Mouse (Mus musculus): ENCODE results near the gene Zfp683. TPM values are rescaled to one million over a fixed set of nuclear protein-coding genes. Genes with fewer than 3 reads are reported as not detected.

Zfp683 gene
- total RNA-seq, 1 experiment, result not detected

DNA sequence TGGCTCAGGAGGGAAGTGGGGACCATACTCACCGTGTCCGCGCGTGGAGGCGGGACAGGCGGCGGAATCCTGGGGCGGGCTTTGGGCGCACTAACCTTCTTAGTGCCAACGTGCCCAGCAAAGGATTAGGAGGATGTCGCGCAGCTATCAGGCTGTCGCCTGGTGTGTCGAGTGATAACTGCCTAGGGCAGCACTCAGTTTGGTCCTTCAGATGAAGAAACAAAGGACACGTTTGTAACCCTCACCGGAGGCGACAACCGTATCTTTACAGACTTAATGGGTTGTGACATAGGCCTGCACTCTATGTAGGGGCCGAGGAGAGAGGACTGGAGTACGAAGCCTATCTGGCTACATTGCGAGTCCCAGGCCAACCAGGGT lies 49.1 kb downstream of the Zfp683 start:
- Histone ChIP-seq H3K9me3 (ENCODE audit: control insufficient read depth, insufficient read depth, low read depth, low read length) (no peaks in the 10 kb centered on the region), H3K4me3 (ENCODE audit: insufficient read depth in 1 of 2, low read depth in 1 of 2, low read length in 2 of 2, poor library complexity in 1 of 2, severe bottlenecking in 1 of 2) (peak overlapping the region; percentile 83 to 86), H3K27ac (ENCODE audit: insufficient read depth, low read depth, low read length, poor library complexity, severe bottlenecking) (no peak overlapping the region), H3K9ac (ENCODE audit: insufficient read depth, low read depth, low read length, poor library complexity, severe bottlenecking) (peak overlapping the region; percentile 80), H3K36me3 (ENCODE audit: control insufficient read depth, insufficient read depth, low read length, poor library complexity, severe bottlenecking) (no peaks in the 10 kb centered on the region), H3K4me1 (ENCODE audit: control insufficient read depth in 2 of 2, insufficient read depth in 2 of 2, low read length in 2 of 2, poor library complexity in 1 of 2) (peaks cover 3 to 9% of the 10 kb centered on the region in 2 experiments; a peak in 2 of 4 replicates)
- DNase-seq (ENCODE audit: low read depth, low spot score), result no peak
- no peak for TF ChIP-seq HCFC1 (IDR thresholded peaks at IDR 0.05; ENCODE audit: borderline replicate concordance, insufficient read depth, low read length)
- TF ChIP-seq ZNF384 (IDR thresholded peaks at IDR 0.05; ENCODE audit: low read depth, low read length), result no peak
- no peak for TF ChIP-seq ZC3H11A (IDR thresholded peaks at IDR 0.05; ENCODE audit: borderline replicate concordance, low read depth, low read length)
- TF ChIP-seq MAFK (IDR thresholded peaks at IDR 0.05; ENCODE audit: insufficient read depth, low read depth, low read length), result no peak
- no peak for TF ChIP-seq CHD2 (IDR thresholded peaks at IDR 0.05; ENCODE audit: low read depth, low read length)
- in situ Hi-C loops (cut with MboI; ENCODE audit: low sequenced_read_pairs in 2 of 2, unreplicated experiment in 2 of 2), result no loop called here

DNA sequence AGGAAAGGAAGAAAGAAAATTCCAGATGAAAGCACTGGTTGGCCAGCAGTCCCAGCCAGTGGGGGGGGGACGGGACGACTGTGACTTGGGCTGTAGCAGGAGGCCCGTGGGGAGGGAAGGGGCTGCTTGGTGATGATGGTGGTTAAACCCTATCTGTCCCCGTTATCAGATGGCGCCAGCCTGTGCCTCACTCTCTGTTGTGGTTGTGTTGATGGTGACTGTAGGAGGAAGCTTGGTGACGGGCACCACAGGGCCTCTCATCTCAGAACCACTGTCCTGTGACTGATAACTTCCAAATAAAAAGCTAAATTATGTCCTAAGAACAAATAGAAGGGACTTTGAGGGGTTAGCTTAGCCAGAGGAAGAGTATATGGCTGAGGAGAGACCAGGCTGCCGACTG lies 52.5 kb downstream of the Zfp683 start:
- TF ChIP-seq ZNF384 (IDR thresholded peaks at IDR 0.05; ENCODE audit: low read depth, low read length) (no peak), ZC3H11A (IDR thresholded peaks at IDR 0.05; ENCODE audit: borderline replicate concordance, low read depth, low read length) (no peak), HCFC1 (IDR thresholded peaks at IDR 0.05; ENCODE audit: borderline replicate concordance, insufficient read depth, low read length) (no peak)
- no peak for DNase-seq (ENCODE audit: low read depth, low spot score)
- Histone ChIP-seq H3K4me3 (ENCODE audit: insufficient read depth in 1 of 2, low read depth in 1 of 2, low read length in 2 of 2, poor library complexity in 1 of 2, severe bottlenecking in 1 of 2) (no peak overlapping the region), H3K36me3 (ENCODE audit: control insufficient read depth, insufficient read depth, low read length, poor library complexity, severe bottlenecking) (no peaks in the 10 kb centered on the region), H3K27ac (ENCODE audit: insufficient read depth, low read depth, low read length, poor library complexity, severe bottlenecking) (no peak overlapping the region), H3K9me3 (ENCODE audit: control insufficient read depth, insufficient read depth, low read depth, low read length) (no peaks in the 10 kb centered on the region), H3K9ac (ENCODE audit: insufficient read depth, low read depth, low read length, poor library complexity, severe bottlenecking) (no peak overlapping the region), H3K4me1 (ENCODE audit: control insufficient read depth in 2 of 2, insufficient read depth in 2 of 2, low read length in 2 of 2, poor library complexity in 1 of 2) (peaks cover 17 to 29% of the 10 kb centered on the region in 2 experiments; a peak in 2 of 4 replicates)
- in situ Hi-C loops (cut with MboI; ENCODE audit: low sequenced_read_pairs in 2 of 2, unreplicated experiment in 2 of 2), result no loop called here

DNA sequence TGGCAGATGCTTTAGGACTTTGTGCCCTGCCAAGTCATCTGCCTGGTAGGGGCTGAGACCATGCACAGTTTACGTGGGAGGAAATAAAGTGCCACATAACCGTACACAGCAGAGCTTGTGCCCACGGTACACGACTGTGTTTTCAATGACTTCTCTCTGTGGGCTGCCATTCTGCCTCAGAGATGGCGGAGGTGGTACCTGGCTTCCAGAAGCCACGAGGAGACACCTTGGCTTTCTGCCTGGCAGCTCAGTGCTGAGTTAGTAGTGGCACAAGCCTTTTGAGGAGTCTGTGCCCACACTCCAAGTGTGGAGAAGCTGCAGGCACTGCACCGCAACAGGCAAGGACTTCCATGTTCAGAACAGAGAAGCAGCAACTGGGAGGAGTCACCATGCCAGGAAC lies 54.1 kb downstream of the Zfp683 start:
- TF ChIP-seq HCFC1 (IDR thresholded peaks at IDR 0.05; ENCODE audit: borderline replicate concordance, insufficient read depth, low read length) (no peak), CHD2 (IDR thresholded peaks at IDR 0.05; ENCODE audit: low read depth, low read length) (no peak), ZNF384 (IDR thresholded peaks at IDR 0.05; ENCODE audit: low read depth, low read length) (no peak), ZC3H11A (IDR thresholded peaks at IDR 0.05; ENCODE audit: borderline replicate concordance, low read depth, low read length) (no peak), MAFK (IDR thresholded peaks at IDR 0.05; ENCODE audit: insufficient read depth, low read depth, low read length) (no peak)
- Histone ChIP-seq H3K4me1 (ENCODE audit: control insufficient read depth in 2 of 2, insufficient read depth in 2 of 2, low read length in 2 of 2, poor library complexity in 1 of 2) (peaks cover 19 to 37% of the 10 kb centered on the region in 2 experiments; a peak in 3 of 4 replicates), H3K9me3 (ENCODE audit: control insufficient read depth, insufficient read depth, low read depth, low read length) (no peaks in the 10 kb centered on the region), H3K27ac (ENCODE audit: insufficient read depth, low read depth, low read length, poor library complexity, severe bottlenecking) (no peak overlapping the region), H3K4me3 (ENCODE audit: insufficient read depth in 1 of 2, low read depth in 1 of 2, low read length in 2 of 2, poor library complexity in 1 of 2, severe bottlenecking in 1 of 2) (no peak overlapping the region), H3K36me3 (ENCODE audit: control insufficient read depth, insufficient read depth, low read length, poor library complexity, severe bottlenecking) (no peaks in the 10 kb centered on the region), H3K9ac (ENCODE audit: insufficient read depth, low read depth, low read length, poor library complexity, severe bottlenecking) (no peak overlapping the region)
- no peak for DNase-seq (ENCODE audit: low read depth, low spot score)
- in situ Hi-C loops (cut with MboI; ENCODE audit: low sequenced_read_pairs in 2 of 2, unreplicated experiment in 2 of 2), result no loop called here

DNA sequence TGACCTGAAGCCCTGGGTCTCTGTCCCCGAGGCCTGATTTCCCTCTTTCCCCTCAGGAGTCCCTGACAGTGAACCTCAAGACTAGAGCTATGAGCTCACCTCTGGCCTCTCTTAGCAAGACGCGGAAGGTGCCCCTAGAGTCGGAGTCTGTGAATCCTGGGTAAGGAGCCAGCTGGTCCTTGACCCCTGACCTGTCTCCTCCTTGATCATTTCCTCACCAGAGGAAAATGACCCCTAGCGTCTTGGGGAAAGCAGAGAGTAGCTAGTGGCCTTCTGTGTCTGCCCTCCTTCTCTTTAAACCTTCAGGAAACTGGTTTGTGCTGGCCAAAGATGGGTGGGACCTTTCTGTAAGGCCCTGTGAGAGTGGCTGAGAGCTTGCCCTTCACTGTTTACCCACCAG lies 54.6 kb downstream of the Zfp683 start:
- in situ Hi-C loops (cut with MboI; ENCODE audit: low sequenced_read_pairs in 2 of 2, unreplicated experiment in 2 of 2), result no loop called here
- DNase-seq (ENCODE audit: low read depth, low spot score), result no peak
- H3K27ac ChIP-seq (ENCODE audit: insufficient read depth, low read depth, low read length, poor library complexity, severe bottlenecking), result no peak overlapping the region
- TF ChIP-seq ZC3H11A (IDR thresholded peaks at IDR 0.05; ENCODE audit: borderline replicate concordance, low read depth, low read length) (no peak), ZNF384 (IDR thresholded peaks at IDR 0.05; ENCODE audit: low read depth, low read length) (no peak), HCFC1 (IDR thresholded peaks at IDR 0.05; ENCODE audit: borderline replicate concordance, insufficient read depth, low read length) (no peak), CHD2 (IDR thresholded peaks at IDR 0.05; ENCODE audit: low read depth, low read length) (no peak), MAFK (IDR thresholded peaks at IDR 0.05; ENCODE audit: insufficient read depth, low read depth, low read length) (no peak)
- H3K4me3 ChIP-seq (ENCODE audit: insufficient read depth in 1 of 2, low read depth in 1 of 2, low read length in 2 of 2, poor library complexity in 1 of 2, severe bottlenecking in 1 of 2), result no peak overlapping the region
- 0 out of 2 replicates have a peak overlapping the region, but pooled peaks have one; percentile 16 for H3K9ac ChIP-seq (ENCODE audit: insufficient read depth, low read depth, low read length, poor library complexity, severe bottlenecking)
- no peaks in the 10 kb centered on the region for H3K9me3 ChIP-seq (ENCODE audit: control insufficient read depth, insufficient read depth, low read depth, low read length)
- H3K4me1 ChIP-seq (ENCODE audit: control insufficient read depth in 2 of 2, insufficient read depth in 2 of 2, low read length in 2 of 2, poor library complexity in 1 of 2), result peaks cover 19 to 42% of the 10 kb centered on the region in 2 experiments; a peak in 3 of 4 replicates
- H3K36me3 ChIP-seq (ENCODE audit: control insufficient read depth, insufficient read depth, low read length, poor library complexity, severe bottlenecking), result no peaks in the 10 kb centered on the region

Other genes with a start within 250 kb of the Zfp683 start
- 87.1 and 95.0 TPM in 2 replicates for gene Rps6ka1, start 166.0 kb upstream of the Zfp683 start, total RNA-seq (2012; rRNA removed)
- gene Hmgn2, start 85.2 kb upstream of the Zfp683 start, total RNA-seq (2012; rRNA removed), result 196 and 205 TPM in 2 replicates
- 20.9 and 24.6 TPM in 2 replicates for gene Dhdds, start 52.9 kb upstream of the Zfp683 start, total RNA-seq (2012; rRNA removed)
- 84.7 and 134 TPM in 2 replicates for gene Lin28a, start 35.0 kb upstream of the Zfp683 start, total RNA-seq (2012; rRNA removed)
- 12.6 and 30.9 TPM in 2 replicates for gene Crybg2, start 7.0 kb downstream of the Zfp683 start, total RNA-seq (2012; rRNA removed)
- 1.5 and 13.0 TPM in 2 replicates for gene Cd52, start 41.2 kb downstream of the Zfp683 start, total RNA-seq (2012; rRNA removed)
- gene Ubxn11, start 48.7 kb downstream of the Zfp683 start, total RNA-seq (2012; rRNA removed), result 12.4 and 23.3 TPM in 2 replicates
- gene Sh3bgrl3, start 75.0 kb downstream of the Zfp683 start, total RNA-seq (2012; rRNA removed), result 87.2 and 96.5 TPM in 2 replicates
- gene Cep85, start 133.3 kb downstream of the Zfp683 start, total RNA-seq (2012; rRNA removed), result 53.5 and 67.5 TPM in 2 replicates
- gene Gm7534, start 149.2 kb downstream of the Zfp683 start, total RNA-seq (2012; rRNA removed), result not detected in 2 replicates
- 0.32 TPM in 1 of 2 replicates, not detected in the other for gene Catsper4, start 173.5 kb downstream of the Zfp683 start, total RNA-seq (2012; rRNA removed)
- 1.7 and 2.7 TPM in 2 replicates for gene Cnksr1, start 184.6 kb downstream of the Zfp683 start, total RNA-seq (2012; rRNA removed)
- gene E130218I03Rik, start 189.8 kb downstream of the Zfp683 start, total RNA-seq (2012; rRNA removed), result 1.3 and 1.6 TPM in 2 replicates
- gene Zfp593, start 191.8 kb downstream of the Zfp683 start, total RNA-seq (2012; rRNA removed), result 19.8 and 25.2 TPM in 2 replicates
- not detected in 2 replicates for gene Gm30191, start 193.1 kb downstream of the Zfp683 start, total RNA-seq (2012; rRNA removed)
- gene Grrp1, start 200.3 kb downstream of the Zfp683 start, total RNA-seq (2012; rRNA removed), result 1.6 and 2.2 TPM in 2 replicates
- gene Pdik1l, start 234.1 kb downstream of the Zfp683 start, total RNA-seq (2012; rRNA removed), result 12.6 and 13.2 TPM in 2 replicates

Data from ES-E14 (cell line).